Mouse (Mus musculus): ENCODE measurements around the gene Hivep1. TPM values are rescaled to one million over a fixed set of nuclear protein-coding genes. Genes with fewer than 3 reads are reported as not detected.

The Hivep1 gene
- total and polyA plus RNA-seq, 3 experiments: 2.2 to 15.9 TPM; not detected in 1

DNA sequence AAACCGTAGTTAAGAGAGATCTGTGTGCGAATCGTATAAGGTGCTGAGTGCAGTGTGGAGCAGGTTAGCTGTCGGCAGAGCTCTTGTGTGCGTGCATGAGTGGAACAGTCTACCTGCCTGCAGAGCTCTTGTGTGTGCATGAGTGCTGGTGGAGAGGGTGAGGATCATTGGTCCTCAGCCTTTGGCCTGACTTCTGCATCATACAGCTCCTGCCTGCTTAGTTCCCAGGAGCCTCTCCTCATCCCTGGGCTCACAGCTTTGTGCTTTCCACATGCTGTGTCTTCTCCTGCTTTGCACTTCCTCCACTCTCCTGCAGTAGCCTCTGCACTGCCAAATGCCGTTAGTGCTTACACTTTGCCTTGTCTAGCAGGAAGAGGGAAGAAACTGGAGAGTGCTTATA, 60.2 kb downstream of the Hivep1 start:
- H3K27me3 ChIP-seq (ENCODE audit: control insufficient read depth in 1 of 2, insufficient read depth in 2 of 2, low read length in 2 of 2): no peaks in the 10 kb centered on the region
- TF ChIP-seq E2F4 (IDR thresholded peaks at IDR 0.05; ENCODE audit: borderline replicate concordance, low read depth, low read length): no peak
- TF ChIP-seq GABPA (IDR thresholded peaks at IDR 0.05; ENCODE audit: low read depth, low read length): no peak
- TF ChIP-seq RCOR1 (IDR thresholded peaks at IDR 0.05; ENCODE audit: low read depth, low read length): no peak
- TF ChIP-seq CHD2 (IDR thresholded peaks at IDR 0.05; ENCODE audit: low read length): no peak
- no peak for TF ChIP-seq MAX (IDR thresholded peaks at IDR 0.05; ENCODE audit: low read length)
- no peak for TF ChIP-seq RAD21 (IDR thresholded peaks at IDR 0.05; ENCODE audit: low read depth, low read length)
- no peak for TF ChIP-seq EP300 (IDR thresholded peaks at IDR 0.05; ENCODE audit: low read depth in 1 of 2, low read length in 2 of 2)
- no peak for TF ChIP-seq ZC3H11A (IDR thresholded peaks at IDR 0.05; ENCODE audit: low read depth, low read length)
- no peak for TF ChIP-seq CTCF (IDR thresholded peaks at IDR 0.05 in 2 of 3, conservative IDR thresholded peaks at IDR 0.05 in 1 of 3; ENCODE audit: control insufficient read depth in 1 of 3, insufficient read depth in 1 of 3, low read depth in 2 of 3, low read length in 3 of 3, poor library complexity in 1 of 3, severe bottlenecking in 1 of 3)
- TF ChIP-seq CHD1 (IDR thresholded peaks at IDR 0.05; ENCODE audit: low read depth, low read length): no peak
- TF ChIP-seq NELFE (IDR thresholded peaks at IDR 0.05; ENCODE audit: low read depth, low read length): no peak
- TF ChIP-seq ZMIZ1 (IDR thresholded peaks at IDR 0.05; ENCODE audit: low read depth, low read length): no peak
- no peak overlapping the region for H3K4me3 ChIP-seq (ENCODE audit: control insufficient read depth in 1 of 2, insufficient read depth in 1 of 2, low read depth in 2 of 2, low read length in 2 of 2)
- 0 out of 2 replicates have a peak, but pooled peaks cover 3% of the 10 kb centered on the region for H3K79me2 ChIP-seq (ENCODE audit: control insufficient read depth, insufficient read depth, low read length, poor library complexity)
- H3K36me3 ChIP-seq (ENCODE audit: control insufficient read depth in 1 of 2, insufficient read depth in 2 of 2, low read length in 2 of 2): peaks cover 0 to 8% of the 10 kb centered on the region in 2 experiments; a peak in 2 of 4 replicates
- no peak for DNase-seq (ENCODE audit: low read depth, low spot score)
- no peak overlapping the region for H3K9ac ChIP-seq (ENCODE audit: control insufficient read depth, low read depth, low read length, poor library complexity, severe bottlenecking)
- peaks cover 4 to 10% of the 10 kb centered on the region in 2 experiments; a peak in 2 of 4 replicates for H3K4me1 ChIP-seq (ENCODE audit: control insufficient read depth in 1 of 2, insufficient read depth in 2 of 2, low read length in 2 of 2)
- H3K9me3 ChIP-seq (replicated peaks; ENCODE audit: insufficient read depth, low read length): no peaks in the 10 kb centered on the region
- no peak overlapping the region for H3K27ac ChIP-seq (ENCODE audit: control insufficient read depth, low read depth, low read length)

DNA sequence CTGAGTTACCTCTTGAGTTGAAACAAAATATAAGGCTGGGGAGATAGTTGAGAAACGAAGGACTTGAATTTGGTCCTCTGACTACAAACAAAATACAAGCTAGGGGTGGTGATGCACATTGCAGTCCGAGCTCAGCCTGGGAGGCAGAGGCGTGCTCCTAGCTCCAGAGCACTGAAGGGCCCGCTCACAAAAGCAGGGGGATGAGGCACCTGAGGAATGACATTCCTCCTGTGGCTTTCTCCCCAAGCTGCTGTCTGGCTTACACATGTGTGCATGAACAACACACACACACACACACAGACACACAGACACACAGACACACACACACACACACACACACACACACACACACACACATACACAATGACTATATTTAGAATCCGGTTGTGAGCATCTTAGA, 60.9 kb downstream of the Hivep1 start:
- H3K36me3 ChIP-seq (ENCODE audit: control insufficient read depth in 1 of 2, insufficient read depth in 2 of 2, low read length in 2 of 2): peaks cover 0 to 8% of the 10 kb centered on the region in 2 experiments; a peak in 2 of 4 replicates
- H3K27ac ChIP-seq (ENCODE audit: control insufficient read depth, low read depth, low read length): no peak overlapping the region
- 0 out of 2 replicates have a peak, but pooled peaks cover 3% of the 10 kb centered on the region for H3K79me2 ChIP-seq (ENCODE audit: control insufficient read depth, insufficient read depth, low read length, poor library complexity)
- no peaks in the 10 kb centered on the region for H3K27me3 ChIP-seq (ENCODE audit: control insufficient read depth in 1 of 2, insufficient read depth in 2 of 2, low read length in 2 of 2)
- no peaks in the 10 kb centered on the region for H3K9me3 ChIP-seq (replicated peaks; ENCODE audit: insufficient read depth, low read length)
- peaks cover 4 to 10% of the 10 kb centered on the region in 2 experiments; a peak in 2 of 4 replicates for H3K4me1 ChIP-seq (ENCODE audit: control insufficient read depth in 1 of 2, insufficient read depth in 2 of 2, low read length in 2 of 2)
- no peak overlapping the region for H3K9ac ChIP-seq (ENCODE audit: control insufficient read depth, low read depth, low read length, poor library complexity, severe bottlenecking)
- no peak for DNase-seq (ENCODE audit: low read depth, low spot score)
- TF ChIP-seq NRF1 (IDR thresholded peaks at IDR 0.05; ENCODE audit: insufficient read depth, low read depth, low read length, poor library complexity, severe bottlenecking): no peak
- no peak for TF ChIP-seq RCOR1 (IDR thresholded peaks at IDR 0.05; ENCODE audit: low read depth, low read length)
- TF ChIP-seq CHD1 (IDR thresholded peaks at IDR 0.05; ENCODE audit: low read depth, low read length): no peak
- H3K4me3 ChIP-seq (ENCODE audit: control insufficient read depth in 1 of 2, insufficient read depth in 1 of 2, low read depth in 2 of 2, low read length in 2 of 2): no peak overlapping the region

DNA sequence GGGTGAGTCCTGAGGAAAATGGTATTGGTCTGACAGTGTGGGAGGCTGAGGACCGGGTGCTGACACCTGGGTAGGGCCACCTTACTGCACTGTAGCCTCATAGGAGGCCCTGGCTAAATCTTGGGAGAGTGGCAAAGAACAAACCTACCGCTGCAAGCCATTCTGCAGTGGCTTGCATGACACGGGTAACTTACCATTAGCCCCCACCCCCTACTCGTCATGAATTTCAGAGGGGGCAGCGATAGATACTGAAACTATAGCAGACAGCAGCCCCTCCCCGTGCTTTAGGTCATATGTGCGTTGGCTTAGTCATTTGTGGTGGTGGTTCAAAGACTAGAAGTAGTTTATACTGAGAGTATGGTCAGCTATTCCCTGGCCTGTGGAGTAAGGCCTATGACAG, 61.8 kb downstream of the Hivep1 start:
- no peak for DNase-seq (ENCODE audit: low read depth, low spot score)
- H3K27ac ChIP-seq (ENCODE audit: control insufficient read depth, low read depth, low read length): no peak overlapping the region
- no peak overlapping the region for H3K4me3 ChIP-seq (ENCODE audit: control insufficient read depth in 1 of 2, insufficient read depth in 1 of 2, low read depth in 2 of 2, low read length in 2 of 2)
- H3K9me3 ChIP-seq (replicated peaks; ENCODE audit: insufficient read depth, low read length): no peaks in the 10 kb centered on the region
- 0 out of 2 replicates have a peak, but pooled peaks cover 3% of the 10 kb centered on the region for H3K79me2 ChIP-seq (ENCODE audit: control insufficient read depth, insufficient read depth, low read length, poor library complexity)
- TF ChIP-seq ZMIZ1 (IDR thresholded peaks at IDR 0.05; ENCODE audit: low read depth, low read length) (no peak), GABPA (IDR thresholded peaks at IDR 0.05; ENCODE audit: low read depth, low read length) (no peak), MXI1 (IDR thresholded peaks at IDR 0.05; ENCODE audit: low read depth, low read length) (no peak), MAFK (IDR thresholded peaks at IDR 0.05; ENCODE audit: borderline replicate concordance, low read depth, low read length) (no peak), MAZ (IDR thresholded peaks at IDR 0.05; ENCODE audit: low read depth, low read length) (no peak), SMC3 (IDR thresholded peaks at IDR 0.05; ENCODE audit: low read depth, low read length) (no peak), GATA1 (IDR thresholded peaks at IDR 0.05; ENCODE audit: low read depth, low read length) (no peak), SIN3A (IDR thresholded peaks at IDR 0.05; ENCODE audit: low read length) (no peak), TCF12 (IDR thresholded peaks at IDR 0.05; ENCODE audit: low read depth, low read length) (no peak), ZNF384 (IDR thresholded peaks at IDR 0.05; ENCODE audit: low read depth, low read length) (no peak), MEF2A (IDR thresholded peaks at IDR 0.05; ENCODE audit: extremely low read depth, insufficient replicate concordance, low read depth, low read length, poor library complexity, severe bottlenecking) (no peak)
- no peak overlapping the region for H3K9ac ChIP-seq (ENCODE audit: control insufficient read depth, low read depth, low read length, poor library complexity, severe bottlenecking)
- peaks cover 0 to 13% of the 10 kb centered on the region in 2 experiments; a peak in 2 of 4 replicates for H3K36me3 ChIP-seq (ENCODE audit: control insufficient read depth in 1 of 2, insufficient read depth in 2 of 2, low read length in 2 of 2)
- peaks cover 7 to 12% of the 10 kb centered on the region in 2 experiments; a peak in 3 of 4 replicates for H3K4me1 ChIP-seq (ENCODE audit: control insufficient read depth in 1 of 2, insufficient read depth in 2 of 2, low read length in 2 of 2)
- no peaks in the 10 kb centered on the region for H3K27me3 ChIP-seq (ENCODE audit: control insufficient read depth in 1 of 2, insufficient read depth in 2 of 2, low read length in 2 of 2)
